Mouse (Mus musculus): Measurements from ENCODE around the gene Oprl1.

Oprl1 gene

DNA sequence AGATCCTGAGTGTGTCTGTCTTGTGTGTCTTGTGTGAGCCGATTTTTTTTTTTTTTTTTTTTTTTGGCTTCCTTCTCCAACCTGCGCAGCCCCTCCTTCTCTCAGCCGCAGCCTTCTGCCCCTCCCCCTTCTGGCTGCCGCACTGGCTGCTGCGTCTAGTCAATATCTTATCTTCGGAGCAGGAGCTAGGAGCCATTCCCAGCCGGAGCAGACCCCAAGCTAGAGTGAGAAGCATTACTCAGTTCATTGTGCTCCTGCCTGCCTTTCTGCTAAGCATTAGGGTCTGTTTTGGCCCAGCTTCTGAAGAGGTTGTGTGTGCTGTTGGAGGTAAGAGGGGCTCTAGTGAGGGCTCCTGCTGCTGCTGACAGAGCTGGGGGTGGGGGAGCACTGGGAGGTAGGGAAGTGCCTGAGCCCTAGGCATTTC, at the start of gene Oprl1:
TSS of gene Oprl1 (plus strand) at position 114 of the 424 bp plus-strand sequence.
- no peak for DNase-seq

DNA sequence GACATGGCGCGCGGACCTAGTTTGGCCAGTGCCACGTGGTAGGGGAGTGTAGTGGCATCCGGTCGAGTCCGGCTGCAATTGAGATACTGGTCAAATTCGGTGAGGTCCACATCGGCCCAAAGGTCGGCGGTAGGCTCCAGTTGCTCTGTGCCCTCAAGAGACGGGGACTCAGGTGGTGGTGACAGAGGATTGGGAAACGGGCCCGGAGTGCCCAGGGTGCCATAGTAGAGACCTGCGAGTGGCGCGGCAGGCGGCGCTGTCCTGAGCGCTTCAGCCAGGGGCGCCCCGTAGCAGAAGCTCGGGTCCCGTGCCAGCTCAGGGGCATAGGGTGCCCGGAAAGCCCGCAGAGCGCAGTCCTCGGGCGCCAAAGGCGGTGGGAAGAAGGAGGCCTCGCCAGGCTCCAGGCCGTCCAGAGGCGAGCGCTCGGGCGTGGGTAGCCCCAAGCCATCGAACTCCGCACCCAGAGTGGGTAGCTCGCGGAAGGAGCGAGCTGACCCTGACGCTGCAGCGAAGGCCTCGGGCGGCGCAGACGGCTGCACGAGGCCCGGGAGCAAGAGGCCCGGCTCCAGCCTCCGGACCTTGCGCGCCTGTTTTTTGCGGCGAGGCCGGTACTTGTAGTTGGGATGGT, 44.4 kb upstream of the Oprl1 start:
- no peak for DNase-seq

DNA sequence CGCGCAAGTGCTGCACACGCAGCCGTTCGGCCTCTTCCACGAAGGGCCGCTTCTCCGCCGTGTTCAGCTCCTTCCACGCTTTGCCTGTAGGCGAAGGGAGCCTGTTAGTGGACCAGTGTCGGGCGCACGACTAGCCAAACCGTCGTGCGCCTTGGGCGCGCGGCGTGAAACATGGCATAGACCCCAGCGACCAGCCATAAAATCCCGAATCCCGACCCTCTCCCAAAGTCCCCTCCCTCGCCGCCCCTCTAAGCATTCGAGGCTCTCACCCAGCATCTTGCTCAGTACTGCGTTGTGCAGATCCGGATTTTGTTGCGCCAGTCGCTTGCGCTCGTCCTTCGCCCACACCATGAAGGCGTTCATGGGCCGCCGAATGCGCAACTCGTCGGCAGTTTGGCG, 43.9 kb upstream of the Oprl1 start:
- no peak for DNase-seq

DNA sequence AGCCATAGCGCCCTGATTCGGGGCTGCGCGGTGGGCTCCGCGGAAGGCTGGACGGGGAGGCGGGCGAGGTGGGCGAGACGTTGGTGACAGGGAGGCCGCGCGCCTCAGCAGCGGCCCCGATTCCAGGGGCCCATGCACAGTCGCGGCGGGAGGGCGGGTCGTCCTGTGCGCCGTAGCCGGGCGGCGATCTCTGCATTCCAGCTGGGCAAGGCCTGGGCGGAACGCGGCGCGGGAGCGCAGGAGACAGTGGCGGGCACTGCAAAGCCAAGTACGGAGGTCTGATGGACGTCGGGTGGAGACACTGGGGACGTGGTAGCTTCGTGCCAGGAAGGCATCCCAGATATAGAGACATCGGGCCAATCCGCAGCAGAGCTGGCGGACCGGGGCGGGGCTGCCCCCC, 43.5 kb upstream of the Oprl1 start, which contains the start of gene Sox18:
TSS of gene Sox18 (minus strand) at position 315 of the 400 bp plus-strand sequence.
- DNase-seq: no peak

DNA sequence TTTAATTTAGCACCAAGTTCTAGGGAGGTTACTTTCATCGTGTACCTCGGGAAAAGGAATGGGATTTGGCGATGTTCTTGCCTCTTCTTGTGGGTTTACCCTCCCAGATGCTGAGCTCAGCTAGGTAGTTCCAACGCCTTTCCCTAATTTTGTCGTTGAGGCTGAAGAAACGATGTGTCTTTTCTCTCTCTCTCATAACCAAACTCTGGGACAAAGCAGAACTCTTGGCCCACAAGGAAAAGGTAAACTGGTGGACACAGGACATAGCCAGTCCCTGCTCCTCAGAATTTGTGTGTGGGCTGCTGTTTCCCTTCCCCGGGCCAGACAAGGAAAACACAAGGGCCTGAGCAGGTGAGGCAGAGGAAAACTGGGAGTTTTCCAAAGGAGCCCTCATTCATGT, 42.8 kb upstream of the Oprl1 start:
- DNase-seq: no peak

DNA sequence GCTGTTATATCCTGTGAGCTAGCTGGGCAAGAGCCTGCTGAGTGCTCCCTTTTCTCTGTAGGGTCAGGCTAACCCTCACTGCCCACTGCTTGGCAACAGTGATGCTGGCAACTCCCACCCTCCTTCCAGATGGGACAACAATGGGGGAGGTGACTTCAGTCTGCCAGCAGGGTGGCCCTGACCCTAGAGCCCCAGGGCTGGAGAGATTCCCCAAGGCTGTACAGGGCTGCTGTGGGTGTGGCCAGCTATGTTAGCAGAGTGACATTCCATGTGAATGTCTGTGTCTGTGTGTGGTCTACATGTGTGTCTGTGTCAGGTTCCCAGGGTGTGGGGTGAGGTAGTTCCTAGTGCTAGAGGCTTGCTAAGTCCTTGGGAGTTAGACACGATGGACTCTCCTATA, 41.3 kb upstream of the Oprl1 start:
- DNase-seq: no peak

DNA sequence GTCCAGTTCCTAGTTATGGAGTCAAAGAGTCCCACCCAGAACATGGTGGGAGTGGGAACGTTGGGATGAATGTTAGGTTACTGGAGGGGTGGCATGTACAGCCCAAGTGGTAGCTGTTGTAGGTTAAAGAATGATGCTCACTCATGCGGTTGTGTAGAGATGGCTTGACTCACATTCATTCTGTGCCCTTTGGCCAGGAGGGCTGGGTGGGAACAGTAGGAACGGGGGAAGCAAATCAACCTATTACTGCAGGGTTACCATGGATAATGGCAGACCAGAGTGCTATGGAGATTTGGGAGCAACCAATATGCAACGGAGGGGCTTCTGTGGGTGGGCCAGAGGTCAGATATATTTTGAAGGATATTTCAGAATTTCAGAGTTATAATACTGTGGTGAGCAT, 39.9 kb upstream of the Oprl1 start:
- no peak for DNase-seq

DNA sequence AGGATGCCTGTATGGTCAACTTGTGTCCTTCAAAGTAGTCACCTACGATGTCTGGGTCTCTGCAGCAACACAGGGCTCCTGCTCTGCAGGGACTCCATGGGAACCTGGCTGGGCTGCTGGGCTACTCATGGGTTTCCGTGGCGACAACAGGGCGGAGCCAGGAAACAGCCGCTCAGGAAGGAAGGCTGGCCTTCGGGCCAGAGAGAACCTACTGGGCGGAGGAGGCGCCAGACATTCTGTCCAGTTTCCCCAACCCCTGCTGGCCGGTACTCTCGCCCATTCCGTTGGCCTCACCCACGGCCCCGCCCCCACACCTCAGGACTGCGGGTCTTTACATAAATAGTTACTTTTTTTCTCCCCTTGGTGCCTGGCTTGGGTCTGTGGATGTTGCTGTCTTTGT, 39.4 kb upstream of the Oprl1 start:
- peak; percentile 35 for DNase-seq

DNA sequence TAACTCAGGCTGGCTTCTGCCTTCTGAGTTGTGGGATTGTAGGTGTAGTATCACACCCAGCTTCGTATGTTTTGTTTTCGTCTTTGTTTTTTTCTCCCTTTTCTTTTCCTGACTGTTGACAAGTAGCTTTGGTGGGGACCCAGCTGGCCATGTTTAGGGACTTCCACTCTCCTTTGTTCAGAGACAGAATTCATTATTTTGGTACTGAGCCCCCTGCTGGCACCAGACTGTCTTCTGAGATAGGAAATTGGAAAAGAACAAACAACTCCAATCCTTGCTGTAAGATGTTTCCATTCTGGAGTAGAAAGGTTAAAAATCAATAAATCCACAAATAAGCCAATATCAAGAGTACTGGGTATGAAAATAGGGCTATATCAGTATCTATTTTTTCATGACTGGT, 38.4 kb upstream of the Oprl1 start:
- no peak for DNase-seq

DNA sequence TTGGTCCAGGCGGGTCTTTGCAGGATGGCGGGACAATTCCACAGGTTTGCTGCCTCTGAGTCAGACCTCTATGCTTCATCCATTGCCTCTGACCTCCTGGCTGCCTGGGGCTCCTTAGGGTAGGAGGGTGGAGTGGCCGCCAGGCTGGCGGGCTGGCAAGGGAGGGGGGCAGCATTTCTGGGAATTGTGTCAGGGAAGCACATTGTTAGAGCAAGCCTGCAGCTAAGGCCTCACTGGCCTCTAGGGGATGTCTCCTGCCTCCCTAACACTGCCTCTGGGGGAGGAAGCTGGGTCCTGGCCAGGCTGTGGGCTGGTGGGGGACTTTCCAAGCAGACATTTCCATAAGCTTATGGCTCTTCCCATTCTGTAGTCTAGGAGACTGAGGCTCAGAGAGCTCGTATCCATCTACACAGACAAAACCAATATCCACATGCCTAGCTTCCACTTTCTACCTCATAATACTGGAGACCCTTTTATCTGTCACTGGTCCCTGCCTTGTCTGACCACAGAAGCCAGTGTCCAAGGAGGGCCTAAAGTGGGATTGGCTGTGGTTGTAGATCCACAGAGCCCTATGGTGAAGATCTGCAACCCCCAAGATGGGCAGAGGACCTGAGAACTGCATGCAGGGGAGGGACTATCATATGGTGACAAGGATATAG, 37.6 kb upstream of the Oprl1 start:
- no peak for DNase-seq

DNA sequence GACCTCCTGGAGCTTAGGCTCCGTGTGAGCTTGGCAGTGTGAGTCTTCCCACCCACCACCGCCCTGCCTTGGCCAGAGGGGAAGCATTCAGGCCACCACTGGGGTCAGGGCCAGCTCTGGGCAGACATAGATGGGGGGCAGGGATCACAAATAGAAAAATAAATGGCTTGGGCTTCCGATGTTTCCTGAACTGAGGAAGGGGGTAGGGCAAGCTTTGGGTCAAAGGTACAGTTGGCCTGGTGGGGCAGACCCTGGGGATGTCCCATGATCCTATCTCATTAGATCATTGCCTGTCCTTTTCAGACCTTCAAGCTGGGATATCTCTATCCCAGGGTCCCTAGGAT, 37.1 kb upstream of the Oprl1 start:
- no peak for DNase-seq

DNA sequence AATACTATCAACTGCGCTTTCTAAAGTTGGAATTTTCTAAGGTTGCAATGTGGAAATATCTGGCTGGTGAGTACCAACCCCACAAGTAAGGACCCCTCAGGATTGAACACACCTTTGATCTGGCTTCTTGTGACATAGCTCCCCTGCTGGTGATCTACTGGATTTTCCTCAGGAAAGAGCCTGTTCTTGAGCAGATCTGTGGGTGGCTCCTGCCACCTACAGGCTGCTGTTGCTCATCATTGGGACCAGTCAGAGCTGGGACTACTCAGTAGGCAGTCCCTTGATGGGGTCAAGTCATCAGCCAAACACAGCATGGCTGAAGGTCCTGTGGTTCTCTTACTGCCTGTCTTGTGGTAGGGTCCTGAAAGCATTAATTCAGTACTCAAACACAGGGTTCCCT, 36.0 kb upstream of the Oprl1 start:
- DNase-seq: peak; percentile 61

DNA sequence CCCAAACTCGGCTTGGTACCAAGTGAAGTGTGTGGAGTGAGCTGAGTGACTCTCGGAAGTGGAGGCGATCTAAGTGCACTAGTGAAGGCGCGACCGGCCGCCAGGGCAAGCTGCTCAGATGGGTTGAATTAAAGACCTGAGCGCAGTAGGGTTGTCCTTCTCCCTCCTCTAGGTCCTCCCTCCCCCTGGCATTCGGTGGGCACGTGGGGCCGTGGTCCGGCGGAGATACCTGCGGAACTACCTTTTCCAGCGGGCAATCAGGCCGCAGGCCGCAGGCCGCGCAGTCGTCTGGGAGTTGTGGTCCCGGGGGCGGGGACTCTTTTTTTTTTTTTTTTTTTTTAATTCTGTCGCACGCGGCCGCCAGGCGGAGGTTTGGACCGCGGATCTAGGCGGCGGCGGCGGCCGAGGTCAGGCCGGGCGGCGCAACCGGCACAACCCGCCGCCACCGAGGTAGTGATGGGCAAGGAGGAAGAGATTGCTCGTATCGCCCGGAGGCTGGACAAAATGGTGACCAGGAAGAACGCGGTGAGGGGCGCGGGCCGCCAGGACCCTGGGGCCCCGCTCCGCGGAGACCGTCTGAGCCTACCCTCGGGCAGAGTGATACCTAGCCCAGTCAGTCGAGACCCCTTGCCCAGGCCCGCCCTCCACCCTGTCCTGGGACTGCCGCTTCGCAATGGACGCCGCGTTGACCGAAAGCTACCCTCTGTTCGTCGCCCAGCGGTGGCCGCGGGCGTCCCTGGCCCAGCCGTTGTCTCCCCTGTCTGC, 34.7 kb upstream of the Oprl1 start, which contains the start of gene Tcea2:
TSS of gene Tcea2 (plus strand) at position 360 of the 765 bp plus-strand sequence.
- peak; percentile 78 for DNase-seq

DNA sequence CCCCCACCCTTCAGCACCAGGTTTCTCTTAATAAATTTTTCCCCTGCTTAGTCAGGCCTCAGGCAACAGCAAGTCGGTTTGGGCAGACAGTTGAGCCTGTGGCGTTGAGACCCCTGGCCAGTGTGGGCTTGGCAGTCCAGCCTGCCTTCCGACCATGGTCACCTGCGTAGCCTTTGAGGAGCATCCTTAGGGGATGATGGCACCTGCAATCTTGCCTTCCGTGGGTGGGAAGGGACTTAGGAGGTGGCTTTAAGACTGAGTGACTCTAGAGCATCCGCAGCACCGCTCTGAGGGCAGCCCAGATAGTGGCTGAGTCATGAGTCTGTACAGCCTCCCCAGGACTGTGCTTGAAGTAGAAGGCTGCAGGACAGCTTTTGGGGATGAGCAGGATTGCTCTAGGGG, 34.1 kb upstream of the Oprl1 start:
- peak; percentile 48 for DNase-seq

DNA sequence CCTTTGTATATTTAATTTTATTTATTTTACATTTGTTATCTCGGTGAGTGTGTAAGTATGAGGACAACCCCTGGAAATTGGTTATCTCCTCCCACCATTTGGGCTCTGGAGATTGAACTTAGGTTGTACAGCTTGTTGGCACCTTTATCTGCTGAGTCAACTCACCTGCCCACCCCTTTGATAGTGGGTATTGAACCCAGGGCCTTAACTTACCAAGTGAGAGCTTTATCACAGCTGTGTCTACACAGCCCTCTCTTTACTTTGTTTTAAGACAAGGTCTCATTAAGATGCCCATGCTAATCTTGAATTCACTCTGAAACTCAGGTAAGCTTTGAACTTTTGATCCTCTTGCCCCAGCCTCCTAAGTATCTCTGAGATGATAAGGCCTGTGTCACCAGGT, 32.8 kb upstream of the Oprl1 start:
- no peak for DNase-seq

DNA sequence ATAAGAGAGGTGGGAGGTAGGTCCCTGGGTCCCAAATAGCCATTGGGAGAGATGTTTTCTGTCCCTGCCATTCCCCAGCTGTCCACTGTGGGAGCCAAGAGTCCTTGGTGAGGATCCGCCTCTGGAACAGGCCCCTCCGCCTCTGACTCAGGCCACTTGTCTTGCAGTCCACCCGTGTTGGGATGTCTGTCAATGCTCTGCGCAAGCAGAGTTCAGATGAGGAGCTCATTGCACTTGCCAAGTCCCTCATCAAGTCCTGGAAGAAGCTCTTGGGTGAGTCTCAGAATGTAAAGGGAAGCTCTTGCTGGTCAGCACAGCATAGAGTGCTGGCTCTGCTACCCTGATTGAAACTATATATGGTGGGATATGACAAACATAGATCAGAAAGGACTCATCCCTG, 31.4 kb upstream of the Oprl1 start:
- no peak for DNase-seq

DNA sequence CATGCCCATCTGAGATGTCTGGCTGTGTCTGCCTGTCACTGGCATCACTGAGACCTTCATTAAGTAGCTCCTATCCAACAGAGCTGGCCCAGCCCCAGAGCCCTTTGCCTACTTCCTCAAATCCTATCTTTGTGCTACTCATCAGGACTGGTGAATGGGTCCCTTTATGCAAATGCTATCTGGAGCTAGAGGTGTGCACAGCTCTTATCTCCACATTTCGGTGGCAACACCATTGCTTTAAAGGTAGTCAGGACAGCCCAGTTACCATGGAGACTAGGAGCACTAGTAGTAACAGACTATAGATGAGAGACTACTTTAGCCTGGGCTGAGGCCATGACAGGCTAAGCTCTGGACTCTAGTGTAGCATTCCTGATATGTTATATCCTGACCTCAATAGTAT, 30.1 kb upstream of the Oprl1 start:
- no peak for DNase-seq

DNA sequence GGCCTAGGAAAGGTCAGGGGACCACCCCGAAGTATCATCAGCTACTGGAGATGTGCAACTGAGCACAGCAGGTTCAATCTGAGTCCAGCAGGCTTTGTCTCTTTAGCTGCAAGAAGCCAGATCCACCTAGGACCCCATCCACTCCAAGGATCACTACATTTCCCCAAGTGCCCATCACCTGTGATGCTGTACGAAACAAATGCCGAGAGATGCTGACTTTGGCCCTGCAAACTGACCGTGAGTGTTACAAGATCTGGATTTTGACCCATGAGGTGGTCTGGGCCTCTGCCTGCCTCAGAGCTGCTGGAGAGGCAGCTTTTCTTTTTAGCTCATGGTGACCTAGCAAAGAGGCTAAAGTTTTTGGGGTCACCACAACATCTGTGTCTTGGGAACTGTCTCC, 29.1 kb upstream of the Oprl1 start:
- no peak for DNase-seq

DNA sequence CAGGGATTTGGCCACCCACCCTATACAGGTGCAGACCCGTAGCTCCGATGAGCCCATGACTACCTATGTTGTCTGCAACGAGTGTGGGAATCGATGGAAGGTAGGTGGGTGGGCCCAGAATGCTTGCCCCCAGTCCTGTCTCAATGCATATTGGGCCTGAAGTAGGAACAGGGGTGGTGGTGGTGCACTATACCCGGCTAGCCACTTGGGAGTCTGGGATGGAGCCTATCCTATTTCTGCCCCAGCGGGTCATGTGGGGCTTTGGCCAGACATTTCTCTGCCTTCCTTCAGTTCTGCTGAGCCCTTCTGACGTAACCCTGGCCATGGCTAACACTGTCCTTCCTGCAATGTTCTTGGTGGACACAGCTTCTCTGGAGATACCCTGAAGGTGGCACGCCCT, 27.2 kb upstream of the Oprl1 start:
- no peak for DNase-seq

DNA sequence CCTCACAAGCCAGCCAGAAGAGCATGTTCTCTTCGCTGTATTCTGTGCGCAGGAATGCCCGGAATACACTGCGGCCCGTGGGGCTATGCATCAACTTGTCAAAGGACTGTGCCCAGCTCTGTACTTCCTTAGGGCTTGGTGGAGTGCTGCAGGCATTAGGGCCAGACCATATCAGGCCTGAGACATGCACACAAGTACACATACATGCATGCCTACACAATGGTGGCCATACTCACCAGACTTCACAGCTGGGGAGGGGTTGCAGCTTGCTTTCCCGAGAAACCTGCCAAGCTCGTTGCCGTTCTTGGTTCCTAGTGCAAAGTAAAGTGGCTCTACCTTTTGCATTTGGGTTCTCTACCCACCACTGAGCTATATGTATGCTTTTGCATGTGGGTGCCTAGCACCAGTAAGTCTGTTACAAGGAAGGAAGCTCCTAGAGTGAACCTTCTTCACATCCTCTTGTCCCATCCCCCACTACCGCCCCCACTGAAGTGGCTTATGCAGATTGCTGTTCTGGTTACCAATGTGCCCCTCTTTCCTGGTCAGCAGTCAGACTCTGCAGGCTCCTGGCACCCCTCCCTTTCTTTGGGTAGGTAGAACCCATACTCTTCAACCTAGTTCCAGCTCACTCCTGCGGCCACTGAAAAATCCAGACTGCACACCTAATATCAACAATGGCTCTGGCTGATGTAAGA, 25.2 kb upstream of the Oprl1 start:
- DNase-seq: no peak

DNA sequence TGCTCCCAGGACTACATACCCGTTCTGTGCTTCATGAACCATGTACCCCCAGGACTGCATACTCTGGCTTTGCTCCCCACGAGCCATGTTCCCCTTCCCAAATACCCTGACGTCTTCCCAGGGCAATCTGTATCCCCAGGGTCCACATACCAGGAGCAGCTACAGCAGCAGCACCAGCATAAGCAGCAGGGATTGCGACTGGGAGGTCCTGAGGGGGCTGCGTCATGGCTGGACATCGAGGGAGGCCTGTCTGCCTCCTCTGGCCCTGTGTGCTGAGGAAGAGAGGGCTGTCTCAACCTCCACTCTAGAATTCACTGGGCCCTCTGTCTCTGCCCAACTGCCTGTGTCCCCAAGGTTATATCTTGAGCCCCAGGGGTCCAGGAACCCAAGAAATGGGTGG, 23.7 kb upstream of the Oprl1 start:
- DNase-seq: no peak

DNA sequence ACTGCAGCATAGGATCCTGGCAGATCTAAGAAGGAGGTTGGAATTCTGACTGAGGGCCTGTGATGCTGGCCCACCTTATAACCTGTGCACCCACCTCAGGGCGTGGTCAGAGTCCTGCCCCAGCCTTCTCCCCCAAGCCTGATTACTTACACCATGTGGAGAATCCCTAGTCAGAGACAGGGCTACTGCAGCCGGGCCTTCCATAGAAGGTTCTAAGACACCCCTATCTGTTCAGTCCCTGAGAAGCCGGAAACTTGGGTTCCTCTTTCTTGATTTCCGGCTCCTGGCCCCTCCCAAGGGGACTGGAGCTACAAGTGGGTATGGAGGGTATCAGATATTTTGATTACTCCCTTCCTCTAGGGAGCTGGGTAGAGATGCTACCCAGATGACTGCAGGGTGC, 23.2 kb upstream of the Oprl1 start:
- no peak for DNase-seq

DNA sequence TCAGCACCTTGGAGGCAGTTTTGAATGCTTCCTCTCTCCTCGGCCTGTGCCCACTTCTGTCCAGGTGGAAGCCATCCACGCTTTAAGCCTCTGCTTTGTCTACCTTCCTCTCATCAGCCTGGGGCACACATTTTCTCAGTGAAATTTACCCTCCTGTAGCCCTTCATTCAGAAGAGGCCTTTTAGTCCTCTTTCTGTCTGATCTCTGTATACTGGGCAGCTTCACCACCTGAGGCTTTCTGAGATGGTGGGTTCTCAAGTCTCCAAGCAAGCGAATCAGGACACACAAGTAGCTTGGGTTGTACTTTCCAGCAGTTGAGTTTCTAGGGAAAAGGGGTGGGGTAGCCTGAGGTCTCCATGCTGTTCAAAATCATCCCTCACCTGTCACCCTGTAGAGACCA, 22.5 kb upstream of the Oprl1 start:
- DNase-seq: peak; percentile 1
